Mouse (Mus musculus): ENCODE measurements around the gene Rhox2h. TPM values are rescaled to one million over a fixed set of nuclear protein-coding genes. Genes with fewer than 3 reads are reported as not detected.
"Not testable (repeated sequence)": the region's sequence is repeated elsewhere in the genome, so short reads cannot be mapped to it uniquely, and the experiment has no call there.

The Rhox2h gene
- polyA plus RNA-seq (2015; fragmentation: Nextera tagmentation; extraction: Ambion mirVana): not detected in 2 replicates

DNA sequence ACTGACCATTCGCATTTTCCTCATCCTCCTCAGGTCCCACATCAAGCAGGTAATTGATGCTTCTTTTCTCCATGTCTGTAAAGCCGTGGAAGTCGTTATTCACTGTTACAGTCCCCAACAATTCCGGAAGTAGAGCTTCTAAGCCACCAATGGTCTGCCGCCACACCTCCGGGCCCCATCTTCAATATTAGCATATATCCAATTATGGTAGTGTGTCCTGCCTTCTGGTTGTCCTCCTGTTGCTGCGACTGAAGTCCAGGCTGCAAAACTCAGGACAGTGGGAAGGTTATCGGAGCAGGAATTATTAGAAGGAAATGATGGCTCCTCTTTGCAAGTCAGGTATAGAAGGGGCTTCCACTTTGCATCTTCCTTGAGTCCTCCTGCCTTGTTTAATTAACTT lies at the start of gene Rhox2h:
Gene Rhox2h (minus strand): TSS at position 101 of the 400 bp plus-strand sequence.
- H3K4me2 ChIP-seq (replicated peaks); ATAC-seq; H3K4me3 ChIP-seq (replicated peaks); H3K4me1 ChIP-seq (replicated peaks); H3K27me3 ChIP-seq (replicated peaks); H3K36me3 ChIP-seq; H3K9ac ChIP-seq; H3K27ac ChIP-seq; H3K9me3 ChIP-seq: not testable (repeated sequence)
- WGBS: 85% methylated on average over 8 of the region's 8 CpGs

DNA sequence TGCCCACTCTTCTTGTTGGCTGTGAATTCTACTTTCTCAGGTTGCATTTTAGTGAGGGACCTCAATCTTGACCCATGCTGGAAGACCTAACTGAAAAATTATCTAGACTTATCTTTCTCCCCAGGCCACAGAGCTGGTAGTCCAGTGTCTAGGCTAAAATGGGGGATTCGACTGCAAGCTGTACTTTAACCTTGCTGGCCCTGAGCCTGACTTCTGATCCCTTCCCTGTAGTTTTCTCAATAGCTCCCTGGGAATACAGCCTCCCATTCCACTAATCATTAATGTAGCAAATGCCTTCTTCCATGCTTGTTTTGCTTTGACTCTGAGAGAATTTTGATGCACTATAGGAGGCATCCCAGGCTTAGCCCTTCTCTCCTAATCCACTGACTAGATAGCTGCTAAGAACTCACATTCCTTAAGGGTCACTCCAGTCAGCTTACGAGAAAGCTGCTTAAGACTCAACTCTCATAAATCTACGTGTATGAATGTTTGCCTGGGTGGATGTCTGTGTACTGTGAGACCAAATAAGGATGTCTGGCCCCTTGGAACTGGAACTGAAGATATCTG lies 28.8 kb upstream of the Rhox2h start:
- Histone ChIP-seq H3K9me3 (no peaks in the 10 kb centered on the region), H3K4me1 (replicated peaks) (no peaks in the 10 kb centered on the region), H3K27ac (no peak overlapping the region), H3K9ac (no peak overlapping the region), H3K27me3 (replicated peaks) (no peaks in the 10 kb centered on the region), H3K36me3 (no peaks in the 10 kb centered on the region), H3K4me2 (replicated peaks) (no peak overlapping the region), H3K4me3 (replicated peaks) (no peak overlapping the region)
- 44% methylated on average over 3 of the region's 3 CpGs for WGBS
- no peak for ATAC-seq

DNA sequence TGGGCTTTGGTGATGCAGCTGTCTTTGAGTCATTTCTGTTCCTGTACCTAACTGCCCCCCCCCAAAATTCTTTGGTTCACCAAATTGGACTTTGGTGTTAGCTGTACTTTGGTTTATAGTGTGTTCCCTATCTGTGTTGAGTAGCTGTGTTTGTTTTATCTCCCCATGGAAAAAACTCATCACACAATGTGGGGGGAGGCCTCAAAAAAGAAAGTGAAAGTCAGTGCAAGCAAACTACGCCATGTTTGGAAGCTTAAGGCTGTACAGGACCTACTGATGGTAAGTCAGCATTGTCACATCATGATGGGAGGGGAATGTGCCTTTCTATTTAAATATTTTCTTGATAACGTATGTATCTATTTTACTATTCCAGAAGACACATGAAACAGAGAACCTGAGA lies 19.2 kb upstream of the Rhox2h start:
- no peak for ATAC-seq
- no peak overlapping the region for H3K4me3 ChIP-seq (replicated peaks)
- H3K9me3 ChIP-seq: no peaks in the 10 kb centered on the region
- no peak overlapping the region for H3K4me2 ChIP-seq (replicated peaks)
- no peaks in the 10 kb centered on the region for H3K4me1 ChIP-seq (replicated peaks)
- H3K36me3 ChIP-seq: no peaks in the 10 kb centered on the region
- H3K27me3 ChIP-seq (replicated peaks): no peaks in the 10 kb centered on the region
- H3K9ac ChIP-seq: no peak overlapping the region
- WGBS: 74% methylated on average over 2 of the region's 2 CpGs
- H3K27ac ChIP-seq: no peak overlapping the region

- Histone ChIP-seq H3K4me2 (replicated peaks) (no peak overlapping the region), H3K27me3 (replicated peaks) (no peaks in the 10 kb centered on the region), H3K36me3 (no peaks in the 10 kb centered on the region), H3K9ac (no peak overlapping the region), H3K4me1 (replicated peaks) (no peaks in the 10 kb centered on the region), H3K9me3 (no peaks in the 10 kb centered on the region), H3K4me3 (replicated peaks) (no peak overlapping the region), H3K27ac (no peak overlapping the region)
- WGBS: 86% methylated on average over 24 of the region's 24 CpGs
- no peak for ATAC-seq
These were observed 10.1 kb upstream of the Rhox2h start for GRCm38 (mm10) chrX:37683031-37683715.

- WGBS: 88% methylated on average over 1 of the region's 3 CpGs
- not testable (repeated sequence) for ATAC-seq; H3K4me2 ChIP-seq (replicated peaks); H3K9me3 ChIP-seq; H3K4me1 ChIP-seq (replicated peaks); H3K9ac ChIP-seq; H3K27me3 ChIP-seq (replicated peaks); H3K27ac ChIP-seq; H3K36me3 ChIP-seq; H3K4me3 ChIP-seq (replicated peaks)
These were observed 4.4 kb downstream of the Rhox2h start, which contains the start of gene Rhox3h for GRCm38 (mm10) chrX:37668664-37669063. Rhox3h (minus strand) TSS chrX:37668764.

DNA sequence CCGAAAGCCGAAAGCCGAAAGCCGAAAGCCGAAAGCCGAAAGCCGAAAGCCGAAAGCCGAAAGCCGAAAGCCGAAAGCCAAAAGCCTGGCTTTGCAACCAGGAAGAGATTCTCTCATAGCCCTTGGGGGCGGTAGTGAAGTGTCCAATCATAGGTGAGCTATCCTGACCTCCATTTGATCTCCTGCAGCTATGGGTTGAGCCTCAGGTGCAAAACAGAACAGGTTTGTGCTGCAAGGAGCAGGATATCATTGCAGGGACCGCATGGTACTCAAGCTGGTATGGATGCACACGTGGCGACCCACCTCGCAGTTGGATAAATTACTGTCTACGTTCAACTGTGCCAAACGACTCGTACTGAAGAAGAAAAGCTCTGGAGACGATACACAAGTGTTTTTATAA lies 21.9 kb downstream of the Rhox2h start, which contains the start of gene Rhox4g:
Gene Rhox4g (minus strand): TSS at position 101 of the 400 bp plus-strand sequence.
- not testable (repeated sequence) for H3K4me3 ChIP-seq (replicated peaks); ATAC-seq
- 86% methylated on average over 17 of the region's 20 CpGs for WGBS

DNA sequence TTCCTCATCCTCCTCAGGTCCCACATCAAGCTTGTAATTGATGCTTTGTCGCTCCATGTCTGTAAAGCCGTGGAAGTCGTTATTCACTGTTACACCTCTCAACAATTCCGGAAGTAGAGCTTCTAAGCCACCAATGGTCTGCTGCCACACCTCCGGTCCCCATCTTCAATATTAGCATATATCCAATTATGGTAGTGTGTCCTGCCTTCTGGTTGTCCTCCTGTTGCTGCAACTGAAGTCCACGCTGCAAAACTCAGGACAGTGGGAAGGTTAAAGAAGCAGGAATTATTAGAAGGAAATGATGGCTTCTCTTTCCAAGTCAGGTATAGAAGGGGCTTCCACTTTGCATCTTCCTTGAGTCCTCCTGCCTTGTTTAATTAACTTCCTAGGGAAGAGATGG lies 29.7 kb downstream of the Rhox2h start, which contains the start of gene Rhox2g:
Gene Rhox2g (minus strand): TSS at position 101 of the 400 bp plus-strand sequence.
- H3K9ac ChIP-seq; H3K4me3 ChIP-seq (replicated peaks); ATAC-seq; H3K4me2 ChIP-seq (replicated peaks); H3K36me3 ChIP-seq; H3K4me1 ChIP-seq (replicated peaks); H3K9me3 ChIP-seq; H3K27ac ChIP-seq; H3K27me3 ChIP-seq (replicated peaks): not testable (repeated sequence)
- 85% methylated on average over 6 of the region's 6 CpGs for WGBS

More for the DNA sequence above, 21.9 kb downstream of the Rhox2h start, which contains the start of gene Rhox4g:
- not testable (repeated sequence) for H3K9ac ChIP-seq; H3K4me1 ChIP-seq (replicated peaks); H3K27ac ChIP-seq; H3K36me3 ChIP-seq; H3K9me3 ChIP-seq; H3K27me3 ChIP-seq (replicated peaks); H3K4me2 ChIP-seq (replicated peaks)

- not testable (repeated sequence) for H3K4me3 ChIP-seq (replicated peaks); H3K9ac ChIP-seq; H3K27ac ChIP-seq; H3K4me1 ChIP-seq (replicated peaks); H3K36me3 ChIP-seq; ATAC-seq; H3K4me2 ChIP-seq (replicated peaks); H3K9me3 ChIP-seq; H3K27me3 ChIP-seq (replicated peaks)
- 76% methylated on average over 2 of the region's 2 CpGs for WGBS
These were observed 44.6 kb downstream of the Rhox2h start, which contains the start of gene Rhox3g for GRCm38 (mm10) chrX:37628512-37628911. Rhox3g (minus strand) TSS chrX:37628612.

Other genes with a start within 250 kb of the Rhox2h start
- not detected in 2 replicates for gene Rhox4b, start 240.8 kb downstream of the Rhox2h start, polyA plus RNA-seq (2015; fragmentation: Nextera tagmentation; extraction: Ambion mirVana)
- not detected in 2 replicates for gene Rhox2c, start 219.6 kb downstream of the Rhox2h start, polyA plus RNA-seq (2015; fragmentation: Nextera tagmentation; extraction: Ambion mirVana)
- gene Rhox3c, start 214.7 kb downstream of the Rhox2h start, polyA plus RNA-seq (2015; fragmentation: Nextera tagmentation; extraction: Ambion mirVana): not detected in 2 replicates
- gene Rhox4c, start 192.9 kb downstream of the Rhox2h start, polyA plus RNA-seq (2015; fragmentation: Nextera tagmentation; extraction: Ambion mirVana): not detected in 2 replicates
- gene Rhox2d, start 179.8 kb downstream of the Rhox2h start, polyA plus RNA-seq (2015; fragmentation: Nextera tagmentation; extraction: Ambion mirVana): not detected in 2 replicates
- not detected in 2 replicates for gene Rhox4d, start 158.9 kb downstream of the Rhox2h start, polyA plus RNA-seq (2015; fragmentation: Nextera tagmentation; extraction: Ambion mirVana)
- gene Rhox2e, start 142.8 kb downstream of the Rhox2h start, polyA plus RNA-seq (2015; fragmentation: Nextera tagmentation; extraction: Ambion mirVana): not detected in 2 replicates
- not detected in 2 replicates for gene Rhox3e, start 131.3 kb downstream of the Rhox2h start, polyA plus RNA-seq (2015; fragmentation: Nextera tagmentation; extraction: Ambion mirVana)
- gene Rhox4e, start 115.9 kb downstream of the Rhox2h start, polyA plus RNA-seq (2015; fragmentation: Nextera tagmentation; extraction: Ambion mirVana): not detected in 2 replicates
- gene Rhox2f, start 101.9 kb downstream of the Rhox2h start, polyA plus RNA-seq (2015; fragmentation: Nextera tagmentation; extraction: Ambion mirVana): not detected in 2 replicates
- not detected in 2 replicates for gene Rhox3f, start 92.3 kb downstream of the Rhox2h start, polyA plus RNA-seq (2015; fragmentation: Nextera tagmentation; extraction: Ambion mirVana)
- not detected in 2 replicates for gene Rhox4f, start 65.6 kb downstream of the Rhox2h start, polyA plus RNA-seq (2015; fragmentation: Nextera tagmentation; extraction: Ambion mirVana)
- gene Rhox3g, start 44.7 kb downstream of the Rhox2h start, polyA plus RNA-seq (2015; fragmentation: Nextera tagmentation; extraction: Ambion mirVana): not detected in 2 replicates
- gene Rhox2g, start 29.8 kb downstream of the Rhox2h start, polyA plus RNA-seq (2015; fragmentation: Nextera tagmentation; extraction: Ambion mirVana): not detected in 2 replicates
- gene Rhox4g, start 21.9 kb downstream of the Rhox2h start, polyA plus RNA-seq (2015; fragmentation: Nextera tagmentation; extraction: Ambion mirVana): not detected in 2 replicates
- gene Rhox3h, start 4.5 kb downstream of the Rhox2h start, polyA plus RNA-seq (2015; fragmentation: Nextera tagmentation; extraction: Ambion mirVana): not detected in 2 replicates
- 2.8 and 2.9 TPM in 2 replicates for gene Rhox5, start 131.6 kb upstream of the Rhox2h start, polyA plus RNA-seq (2015; fragmentation: Nextera tagmentation; extraction: Ambion mirVana)
- 0.14 TPM in 1 of 2 replicates, not detected in the other for gene Rhox6, start 153.6 kb upstream of the Rhox2h start, polyA plus RNA-seq (2015; fragmentation: Nextera tagmentation; extraction: Ambion mirVana)
- not detected in 2 replicates for gene Rhox7a, start 158.4 kb upstream of the Rhox2h start, polyA plus RNA-seq (2015; fragmentation: Nextera tagmentation; extraction: Ambion mirVana)
- gene Rhox8, start 205.7 kb upstream of the Rhox2h start, polyA plus RNA-seq (2015; fragmentation: Nextera tagmentation; extraction: Ambion mirVana): not detected in 2 replicates
- gene Rhox7b, start 224.0 kb upstream of the Rhox2h start, polyA plus RNA-seq (2015; fragmentation: Nextera tagmentation; extraction: Ambion mirVana): not detected in 2 replicates
- gene Rhox9, start 228.5 kb upstream of the Rhox2h start, polyA plus RNA-seq (2015; fragmentation: Nextera tagmentation; extraction: Ambion mirVana): not detected in 2 replicates

Measured in intestine, embryonic 15.5 days (tissue).